Mouse (Mus musculus) MEL (cell line): ENCODE results near the gene Vmn2r89.

Experiments used
- BHLHE40 ChIP-seq: IDR thresholded peaks from 2 replicates; pipeline ENCODE4 v1.6.1; 2012; ENCODE audit warnings: low read depth, mild to moderate bottlenecking, inconsistent platforms, low read length, improper control_type of control experiment, borderline replicate concordance
- CHD1 ChIP-seq: IDR thresholded peaks from 2 replicates; pipeline ENCODE4 v1.6.1; 2012; ENCODE audit warnings: low read depth, mild to moderate bottlenecking, inconsistent platforms, low read length, improper control_type of control experiment
- CTCF ChIP-seq, 3 experiments: IDR thresholded peaks in 2 of 3; conservative IDR thresholded peaks in 1 of 3; 2 replicates each; pipeline ENCODE4 v1.5.1; 2011 to 2012; ENCODE audit warnings: low read length in 3 of 3, low read depth in 2 of 3, mild to moderate bottlenecking in 2 of 3, improper control_type of control experiment in 1 of 3, inconsistent platforms in 1 of 3, mixed read lengths in 1 of 3, moderate library complexity in 1 of 3; ENCODE audit not compliant: control insufficient read depth in 1 of 3, insufficient read depth in 1 of 3, poor library complexity in 1 of 3, severe bottlenecking in 1 of 3
- ELF1 ChIP-seq: IDR thresholded peaks from 2 replicates; pipeline ENCODE4 v1.6.1; 2014; ENCODE audit warnings: low read depth, mild to moderate bottlenecking, inconsistent platforms, low read length, improper control_type of control experiment, moderate library complexity
- EP300 ChIP-seq, 2 experiments: IDR thresholded peaks; 2 replicates each; pipeline ENCODE4 v1.6.1; 2011; ENCODE audit warnings: improper control_type of control experiment in 2 of 2, low read length in 2 of 2, low read depth in 1 of 2, mild to moderate bottlenecking in 1 of 2
- MAFK ChIP-seq: IDR thresholded peaks from 2 replicates; pipeline ENCODE4 v1.6.1; 2011; ENCODE audit warnings: low read depth, mild to moderate bottlenecking, low read length, improper control_type of control experiment, borderline replicate concordance
- POLR2A ChIP-seq, 2 experiments: IDR thresholded peaks; 2 replicates each; pipeline ENCODE4 v1.6.1; 2011 to 2012; ENCODE audit warnings: low read length in 2 of 2, mild to moderate bottlenecking in 2 of 2, control low read depth in 1 of 2, improper control_type of control experiment in 1 of 2, low read depth in 1 of 2, moderate library complexity in 1 of 2; ENCODE audit not compliant: control insufficient read depth in 1 of 2, insufficient read depth in 1 of 2, poor library complexity in 1 of 2
- POLR2AphosphoS2 ChIP-seq: IDR thresholded peaks from 2 replicates; pipeline ENCODE4 v1.6.1; 2011; ENCODE audit warnings: low read length, improper control_type of control experiment
- RCOR1 ChIP-seq: IDR thresholded peaks from 2 replicates; pipeline ENCODE4 v1.6.1; 2012; ENCODE audit warnings: low read depth, mild to moderate bottlenecking, inconsistent platforms, low read length, improper control_type of control experiment
- SMC3 ChIP-seq: IDR thresholded peaks from 2 replicates; pipeline ENCODE4 v1.6.1; 2011; ENCODE audit warnings: low read depth, low read length, improper control_type of control experiment
- USF2 ChIP-seq, 2 experiments: IDR thresholded peaks; 2 replicates each; pipeline ENCODE4 v1.6.1; 2011 to 2012; ENCODE audit warnings: improper control_type of control experiment in 2 of 2, low read length in 2 of 2, borderline replicate concordance in 1 of 2, inconsistent platforms in 1 of 2, low read depth in 1 of 2, mild to moderate bottlenecking in 1 of 2; ENCODE audit not compliant: insufficient read depth in 1 of 2

DNA sequence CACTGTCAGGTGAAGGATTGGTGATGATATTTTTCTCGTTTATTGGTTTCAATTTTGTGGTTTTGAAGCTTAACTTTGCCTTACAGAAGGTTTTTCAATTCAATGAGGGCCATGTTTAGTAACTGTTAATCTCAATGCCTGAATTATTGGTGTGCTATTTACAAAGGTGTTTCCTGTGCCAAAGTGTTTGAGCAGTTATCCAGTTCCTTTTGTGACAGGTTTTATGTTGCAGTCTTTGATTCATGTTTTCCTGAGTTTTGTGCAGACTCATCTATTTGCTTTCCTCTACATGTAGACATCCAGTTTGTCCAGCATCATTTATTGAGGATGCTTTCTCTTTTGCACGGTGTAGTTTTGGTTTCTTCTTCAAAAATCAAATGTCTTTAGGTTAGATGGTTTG, 27.8 kb upstream of the Vmn2r89 start:
- TF ChIP-seq USF2 (IDR thresholded peaks at IDR 0.05; ENCODE audit: borderline replicate concordance in 1 of 2, insufficient read depth in 1 of 2, low read depth in 1 of 2, low read length in 2 of 2) (no peak), RCOR1 (no peak), POLR2A (IDR thresholded peaks at IDR 0.05; ENCODE audit: control insufficient read depth in 1 of 2, insufficient read depth in 1 of 2, low read depth in 1 of 2, low read length in 2 of 2, poor library complexity in 1 of 2) (no peak), BHLHE40 (no peak), POLR2AphosphoS2 (no peak), ELF1 (no peak), CTCF (IDR thresholded peaks at IDR 0.05 in 2 of 3, conservative IDR thresholded peaks at IDR 0.05 in 1 of 3; ENCODE audit: control insufficient read depth in 1 of 3, insufficient read depth in 1 of 3, low read depth in 2 of 3, low read length in 3 of 3, poor library complexity in 1 of 3, severe bottlenecking in 1 of 3) (no peak), EP300 (IDR thresholded peaks at IDR 0.05; ENCODE audit: low read depth in 1 of 2, low read length in 2 of 2) (no peak), SMC3 (no peak), CHD1 (no peak), MAFK (no peak)
